Mouse (Mus musculus) kidney, adult 18-20 months (tissue): ENCODE data around the gene Tspan9.

Source experiments
- DNase-seq: peaks from one replicate; pipeline ENCODE4 v3.0.0; 2021

The Tspan9 gene

DNA sequence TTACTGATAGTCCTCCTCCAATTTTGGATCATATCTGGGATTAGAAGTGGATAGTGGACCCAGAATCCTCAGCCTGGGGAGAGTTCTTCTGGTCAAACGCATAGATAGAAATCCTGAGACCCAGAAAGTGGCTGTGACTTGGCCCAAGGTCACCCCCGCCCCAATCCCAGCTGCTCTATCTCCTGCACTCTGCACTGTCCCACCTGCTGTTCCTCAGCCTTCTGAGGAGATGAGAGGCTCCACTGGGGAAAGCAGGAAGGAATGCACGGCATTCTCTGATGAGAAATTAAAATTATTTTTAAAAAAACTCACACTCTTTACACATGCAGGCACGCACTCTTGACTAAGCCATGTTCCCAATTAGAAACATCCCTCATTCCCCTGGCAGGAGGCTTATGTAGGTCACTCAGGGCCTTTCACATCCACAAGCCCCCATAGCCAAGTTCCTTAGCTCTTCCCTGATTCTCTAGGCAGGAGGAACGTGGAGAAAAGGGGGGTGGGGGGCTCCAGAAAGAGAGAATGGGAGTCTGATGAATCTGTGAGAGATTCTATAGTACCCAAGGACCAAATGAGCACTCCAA, 135.3 kb downstream of the Tspan9 start:
- DNase-seq = no peak

DNA sequence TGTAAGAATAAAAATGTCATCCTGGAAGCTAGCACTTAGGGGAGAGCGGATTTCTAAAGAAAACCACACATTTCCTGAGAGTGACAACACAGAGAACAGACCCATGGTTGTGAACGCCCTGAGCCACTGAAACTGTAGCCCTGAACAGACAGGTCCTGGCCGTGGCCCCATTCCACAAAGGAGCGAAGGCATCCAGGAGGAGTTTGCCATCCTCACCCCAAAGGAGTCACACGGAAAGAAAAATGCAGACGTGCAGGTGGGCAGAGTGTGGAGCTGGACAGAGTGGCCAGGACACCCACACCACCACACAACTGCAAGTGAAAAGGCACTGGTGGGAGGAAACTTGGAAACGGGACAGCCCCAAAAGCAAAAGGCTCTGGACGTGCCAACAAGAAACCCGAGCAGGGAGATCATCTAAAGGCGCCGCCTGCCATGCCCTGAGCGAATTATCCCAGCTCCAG, 136.1 kb downstream of the Tspan9 start:
- DNase-seq = peak; percentile 30

DNA sequence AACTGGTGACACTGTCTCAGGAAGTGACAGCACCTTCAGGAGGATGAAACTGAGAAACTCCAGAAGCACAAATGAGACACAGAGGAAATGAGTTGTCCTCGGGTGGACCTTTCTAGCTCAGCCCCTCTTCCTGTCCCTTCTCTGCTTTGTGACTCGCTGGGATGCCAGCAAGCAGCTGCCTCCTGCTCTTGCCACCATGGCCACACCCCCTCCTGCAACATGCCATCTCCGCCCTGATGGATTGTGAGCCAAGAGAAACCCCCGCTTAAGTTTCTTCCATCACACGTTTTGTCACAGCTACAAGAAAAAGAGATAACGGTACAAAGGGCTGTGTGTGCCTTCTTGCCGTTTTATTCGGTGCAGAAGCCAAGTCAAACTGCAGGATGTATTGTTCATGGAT, 137.2 kb downstream of the Tspan9 start:
- no peak for DNase-seq

DNA sequence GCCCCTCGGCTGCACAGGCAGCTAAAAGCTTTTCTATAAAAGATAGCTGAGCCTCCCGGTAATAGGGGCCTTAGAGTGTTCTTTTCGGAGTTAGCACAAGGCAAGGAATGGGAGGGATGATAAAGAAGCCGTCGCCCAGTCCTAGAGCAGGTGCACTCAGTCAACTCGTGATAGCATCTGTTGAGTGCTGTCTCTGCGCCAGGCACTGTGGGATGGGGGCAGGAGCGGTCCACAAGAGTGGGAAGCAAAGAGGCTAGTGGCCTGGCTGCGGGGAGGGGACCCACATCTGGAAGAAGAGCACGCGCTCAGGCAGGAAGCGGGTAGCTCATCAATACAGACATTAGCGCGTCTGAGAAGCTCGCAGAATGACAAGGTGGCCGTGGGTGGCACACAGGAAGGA, 138.8 kb downstream of the Tspan9 start:
- no peak for DNase-seq

DNA sequence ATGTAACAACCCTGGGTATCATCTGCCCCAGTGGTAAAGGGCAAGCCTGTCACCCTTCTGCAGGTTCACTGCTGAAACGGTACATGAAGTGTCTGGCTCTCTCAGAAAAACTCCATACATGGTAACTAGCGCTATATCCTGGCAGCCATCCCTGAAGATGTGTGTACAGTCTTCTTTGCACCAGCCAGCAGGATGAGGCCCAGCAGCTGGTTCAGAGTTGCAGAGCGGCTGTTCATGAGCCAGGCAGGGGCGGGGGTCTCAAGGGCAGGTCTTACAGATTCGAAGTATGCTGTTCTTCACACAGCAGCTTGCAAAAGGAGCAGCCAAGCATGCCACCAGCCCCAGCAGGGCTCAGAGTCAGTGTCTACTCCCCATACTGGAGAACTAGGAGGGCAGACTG, 139.9 kb downstream of the Tspan9 start:
- no peak for DNase-seq

DNA sequence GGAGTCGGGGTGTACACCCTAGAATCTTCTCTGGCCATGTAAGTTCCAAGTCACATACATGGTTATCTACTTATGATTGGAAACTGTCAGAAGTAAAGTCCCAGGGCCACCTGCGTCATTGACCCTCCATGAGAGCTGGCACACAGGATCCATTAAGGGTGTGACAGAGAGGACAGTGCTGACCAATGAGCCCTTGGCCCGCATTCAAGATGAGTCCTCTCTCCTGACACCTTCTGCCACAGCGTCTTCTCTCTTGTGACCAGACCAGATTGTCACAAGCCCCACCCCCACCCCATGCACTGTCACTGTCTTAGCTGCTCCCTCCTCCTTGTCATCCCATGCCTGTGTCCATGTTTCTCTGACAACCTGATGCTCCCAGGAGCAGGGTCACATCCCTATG, 140.7 kb downstream of the Tspan9 start:
- no peak for DNase-seq

DNA sequence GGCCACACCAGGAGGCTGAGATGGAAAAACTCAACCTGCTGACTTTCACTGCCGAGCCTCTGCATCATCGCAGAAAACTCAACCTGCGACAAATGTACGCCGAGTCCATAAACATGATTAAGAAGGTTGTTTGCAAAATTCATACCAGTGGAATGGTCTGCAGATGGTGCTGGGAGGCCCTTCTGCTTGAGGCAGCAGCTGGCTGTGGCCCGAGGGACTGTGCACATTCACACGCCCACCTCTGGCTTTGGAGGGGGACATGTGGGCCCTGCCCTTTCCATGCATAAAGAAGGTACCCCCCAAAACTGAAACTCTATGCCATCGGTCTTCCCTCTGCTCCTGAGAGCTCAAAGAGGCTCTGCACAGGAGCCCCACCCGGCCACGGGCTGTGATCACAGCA, 141.3 kb downstream of the Tspan9 start:
- DNase-seq = no peak

DNA sequence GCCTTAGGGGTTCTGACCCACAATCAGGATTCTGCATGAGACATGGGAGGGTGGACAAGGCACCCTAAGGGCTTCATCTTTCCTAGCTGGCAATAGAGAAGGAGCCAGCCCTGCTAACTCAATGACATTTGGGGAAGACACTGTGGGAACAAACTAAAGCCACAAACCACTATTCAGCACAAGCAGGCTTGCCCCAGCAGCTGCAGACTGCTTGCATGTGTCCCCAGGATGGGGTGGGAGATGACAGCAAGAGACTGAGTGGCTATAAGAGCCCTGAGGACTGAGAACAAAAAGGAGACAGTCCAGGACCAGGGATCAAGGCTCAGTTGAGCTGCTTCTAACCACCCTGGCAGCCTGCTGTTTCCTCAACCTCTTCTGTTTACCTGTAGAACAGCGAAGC, 141.8 kb downstream of the Tspan9 start:
- DNase-seq = no peak

DNA sequence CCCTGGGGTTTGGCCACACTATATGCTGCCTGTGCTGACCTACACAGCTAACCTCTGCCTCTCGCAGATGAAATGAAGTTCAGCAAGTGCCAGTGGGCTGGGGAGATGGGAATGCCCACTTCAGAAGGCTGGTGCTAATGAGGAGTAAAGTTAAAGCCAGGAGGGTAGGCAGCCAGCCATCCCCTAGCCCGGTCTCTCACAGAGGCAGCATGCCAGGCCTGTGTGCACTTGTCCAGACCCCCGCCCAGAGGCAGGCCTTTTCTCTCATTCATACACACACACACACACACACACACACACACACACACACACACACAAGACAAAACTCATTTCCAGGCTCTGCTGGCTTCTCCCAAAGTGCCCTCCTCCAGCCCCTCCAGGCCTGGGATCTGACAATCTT, 142.6 kb downstream of the Tspan9 start:
- no peak for DNase-seq

DNA sequence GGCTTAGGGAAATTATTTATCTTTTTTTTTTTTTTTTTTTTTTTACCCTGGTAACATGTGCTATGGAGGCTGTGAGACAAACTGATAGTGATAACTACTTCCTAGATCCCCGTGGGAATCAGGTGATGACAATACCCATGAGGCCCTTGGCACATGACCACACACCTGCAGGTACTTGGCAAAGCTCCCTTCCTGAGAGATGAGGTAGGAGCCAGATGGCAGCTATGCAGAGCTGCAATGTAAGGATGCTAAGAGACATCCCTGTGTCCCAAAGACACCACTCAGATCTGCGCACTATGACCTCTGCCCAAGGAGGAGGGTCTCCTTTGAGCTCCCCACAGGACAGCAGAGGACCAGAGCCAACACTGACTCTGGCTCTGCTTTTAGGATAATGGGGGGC, 144.3 kb downstream of the Tspan9 start:
- DNase-seq = no peak

DNA sequence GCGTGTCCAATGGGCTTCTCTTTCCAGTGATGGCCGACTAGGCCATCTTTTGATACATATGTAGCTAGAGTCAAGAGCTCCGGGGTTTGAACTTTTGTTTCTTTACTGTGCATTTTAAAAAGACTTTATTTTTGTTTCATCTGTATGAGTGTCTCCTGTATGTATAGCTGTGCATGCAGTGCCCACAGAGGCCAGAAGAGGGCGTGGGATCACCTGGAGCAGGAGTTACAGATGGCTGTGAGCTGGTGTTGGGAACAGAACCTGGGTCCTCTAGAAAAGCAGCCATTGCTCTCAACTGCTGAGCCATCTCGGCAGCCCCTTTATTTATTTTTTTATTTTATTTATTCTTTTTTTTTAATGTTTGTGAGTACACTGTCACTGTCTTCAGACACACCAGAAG, 146.5 kb downstream of the Tspan9 start:
- DNase-seq = no peak

DNA sequence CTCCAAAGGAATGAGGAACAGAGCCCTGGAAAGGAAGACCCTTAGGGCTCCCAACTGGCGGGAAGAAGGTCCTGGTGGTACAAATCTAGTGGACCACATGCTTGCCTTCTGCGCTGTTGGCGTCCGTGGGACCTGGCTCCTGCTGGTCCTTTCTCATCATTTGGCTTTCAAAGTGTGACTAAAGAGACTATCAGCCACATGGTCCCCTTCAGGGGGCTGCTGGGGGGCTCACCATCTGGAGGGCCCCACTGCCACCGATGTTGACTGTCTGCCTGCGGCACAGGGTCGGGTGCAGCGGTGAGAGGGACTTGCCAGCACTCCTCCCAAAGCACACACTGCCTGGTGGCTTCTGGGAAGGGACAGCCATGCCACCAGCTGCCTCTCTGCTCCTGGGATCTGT, 150.4 kb downstream of the Tspan9 start:
- no peak for DNase-seq

DNA sequence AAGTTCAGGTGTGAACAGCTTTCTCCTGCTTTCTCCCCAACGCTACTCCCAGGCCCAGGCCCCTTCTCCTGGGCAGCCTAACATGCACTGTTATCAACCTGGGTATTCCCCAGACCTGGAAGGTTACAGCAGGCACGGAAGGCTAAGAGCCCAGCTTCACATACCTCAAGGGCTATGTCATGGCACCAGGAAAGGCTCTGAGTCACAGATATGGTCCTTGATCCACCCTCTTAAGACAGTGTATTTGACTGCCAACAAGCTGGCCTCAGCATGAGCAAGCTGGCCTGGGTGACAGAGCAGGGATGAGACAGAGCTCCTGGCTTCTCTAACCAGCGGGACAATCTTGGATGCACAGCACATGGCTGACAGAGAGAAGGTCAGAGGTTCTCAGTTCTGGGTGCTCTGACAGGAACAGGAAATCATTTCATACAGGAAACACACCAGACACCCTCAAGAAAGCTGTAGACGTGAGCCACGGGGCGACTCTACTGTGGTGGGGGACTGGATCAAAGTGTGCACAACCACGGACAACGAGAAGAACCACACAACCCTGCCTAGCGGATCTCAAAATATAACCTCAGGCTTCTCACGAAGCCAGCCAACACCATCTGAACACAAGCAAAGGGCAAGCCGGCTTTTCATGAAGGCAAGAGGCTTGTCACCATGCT, 151.8 kb downstream of the Tspan9 start:
- DNase-seq = no peak

DNA sequence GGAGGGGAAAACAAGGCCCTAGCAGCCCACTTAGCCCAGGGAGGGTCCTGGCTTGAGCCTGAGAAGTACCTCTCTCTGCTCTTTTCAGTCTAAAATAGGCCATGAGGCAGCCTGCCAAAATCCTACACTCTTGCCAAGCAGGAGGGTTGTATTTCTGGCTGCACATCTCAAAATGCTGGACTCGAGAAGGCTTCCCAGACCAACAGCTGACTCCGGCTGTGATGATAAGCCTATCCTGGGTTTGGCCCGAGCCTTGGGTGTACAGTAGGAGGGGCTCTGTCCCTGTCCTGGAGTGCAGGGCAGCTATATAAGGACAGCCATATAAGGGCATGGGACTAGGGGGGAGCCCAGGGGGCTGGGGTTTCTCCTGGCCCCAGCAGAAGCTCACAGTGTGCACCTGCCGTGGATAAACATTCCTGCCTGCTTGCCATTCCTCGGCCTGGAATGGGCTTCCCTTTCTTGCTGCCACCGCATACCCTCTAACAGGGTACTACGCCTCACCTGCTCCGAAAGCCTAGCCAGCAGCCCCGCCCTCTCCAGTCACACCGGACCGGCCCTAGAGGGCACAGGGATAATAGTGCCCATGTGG, 153.7 kb downstream of the Tspan9 start:
- peak; percentile 39 for DNase-seq

DNA sequence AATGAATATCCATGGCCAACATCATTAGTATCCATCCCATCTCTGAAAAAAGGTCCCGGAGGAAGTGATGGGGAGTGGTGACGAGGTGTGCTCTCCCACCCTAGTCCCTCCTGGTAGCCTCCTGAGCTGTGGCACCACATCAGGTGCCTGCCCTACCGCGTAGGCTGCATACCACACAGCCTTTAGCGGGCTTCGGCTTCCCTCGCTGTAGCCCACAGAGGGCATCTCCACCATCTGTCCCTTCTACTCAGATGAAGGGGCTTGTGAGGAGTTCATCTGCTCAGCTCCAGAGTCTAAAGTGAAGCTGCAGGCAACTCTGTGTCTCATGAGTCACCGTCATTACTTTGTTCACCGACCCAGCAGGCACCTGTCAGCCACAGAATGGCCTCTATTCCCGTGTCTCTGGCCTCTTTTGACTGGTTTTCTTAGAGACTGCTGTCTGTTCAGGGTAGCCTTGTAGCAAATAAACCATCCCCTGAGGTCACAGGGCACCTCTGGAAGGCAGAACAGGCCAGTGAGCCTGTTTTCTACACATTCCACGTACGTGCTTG, 154.4 kb downstream of the Tspan9 start:
- no peak for DNase-seq

DNA sequence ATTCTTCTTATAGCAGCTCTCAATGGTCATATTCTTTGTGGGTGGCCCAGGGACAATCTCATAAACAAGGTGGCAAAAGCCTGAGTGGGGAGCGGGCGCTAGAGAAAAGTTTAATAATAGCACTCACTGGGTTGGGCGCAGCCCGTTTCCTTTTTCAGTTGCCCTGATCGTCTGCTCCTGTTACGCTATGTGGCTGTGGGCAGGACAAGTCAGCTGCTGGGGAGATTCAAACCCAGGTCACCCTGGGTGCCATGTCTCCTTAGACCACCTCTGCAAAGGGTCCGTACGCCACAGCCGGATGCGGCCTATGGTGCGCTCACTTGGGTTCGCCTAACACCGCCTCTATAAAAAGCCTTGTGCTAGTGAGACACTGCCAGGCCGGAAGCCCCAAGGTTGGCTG, 156.0 kb downstream of the Tspan9 start:
- DNase-seq = no peak

DNA sequence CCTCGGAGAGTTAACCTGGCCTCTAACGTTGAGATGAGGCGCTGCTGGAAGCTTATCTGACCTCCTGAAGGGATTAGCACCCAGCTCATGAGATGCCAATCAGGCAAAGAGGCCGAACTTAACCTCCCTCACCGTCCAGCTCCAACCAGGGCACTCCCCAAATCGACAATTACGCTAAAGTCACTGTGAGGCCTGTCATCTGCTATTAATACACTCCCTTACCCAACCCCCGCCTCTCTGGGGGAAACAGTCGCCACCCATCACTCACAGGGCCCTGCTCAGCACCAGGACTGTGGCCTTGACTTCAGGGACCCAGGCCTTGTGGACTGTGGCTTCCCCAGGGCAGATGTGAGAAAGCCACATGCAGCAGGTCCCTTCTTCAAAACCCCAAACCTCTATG, 157.0 kb downstream of the Tspan9 start:
- DNase-seq = no peak

DNA sequence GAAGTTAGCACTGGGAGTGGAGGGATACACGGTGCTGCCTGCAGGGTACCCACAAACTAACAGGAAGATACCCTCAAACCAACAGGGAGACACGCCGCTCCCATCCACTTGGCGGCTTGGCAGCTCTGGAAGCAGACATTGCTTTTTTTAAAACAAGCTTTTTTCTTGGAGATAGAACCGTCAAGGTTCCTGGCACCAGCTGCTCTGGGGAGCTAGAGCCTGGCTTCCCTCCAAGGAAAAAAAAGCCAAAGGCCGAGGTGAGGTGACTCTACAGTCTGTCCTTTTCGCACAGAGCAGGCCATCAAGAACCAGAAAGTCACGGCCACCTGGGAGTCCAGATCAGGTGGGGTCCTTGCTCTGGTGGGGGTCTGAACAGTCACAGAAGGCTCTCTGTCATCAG, 162.2 kb downstream of the Tspan9 start:
- peak; percentile 50 for DNase-seq

DNA sequence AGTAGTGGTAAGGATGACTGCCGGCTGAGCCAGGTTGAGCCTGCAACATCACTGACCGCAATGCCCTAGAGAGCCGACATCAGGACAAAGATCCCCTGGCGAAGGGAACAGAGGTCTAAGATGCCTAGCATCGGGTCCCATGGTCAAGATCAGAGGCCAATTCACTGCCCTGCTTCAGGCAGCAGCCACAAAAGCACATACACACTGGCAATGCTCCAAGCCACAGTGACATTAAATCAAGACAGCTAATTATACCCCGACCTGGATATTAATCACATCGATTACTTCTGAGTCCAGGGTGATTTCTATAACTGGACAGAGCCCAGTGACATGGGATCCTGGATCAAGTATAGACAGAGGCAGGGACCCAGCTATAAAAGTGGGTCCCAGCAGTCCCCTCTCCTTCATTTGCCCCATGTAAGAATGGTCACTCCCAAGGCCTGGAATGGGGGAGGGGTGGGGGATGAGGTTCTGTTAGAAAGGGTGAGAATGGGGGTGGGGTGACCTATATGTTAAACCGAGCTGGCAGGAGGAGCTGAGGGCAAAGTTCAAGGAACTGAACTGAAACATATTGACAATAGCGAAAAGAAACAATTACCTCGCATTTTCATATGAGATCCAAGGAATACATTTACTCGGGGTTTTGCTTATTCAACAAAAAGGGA, 162.9 kb downstream of the Tspan9 start:
- DNase-seq = no peak

DNA sequence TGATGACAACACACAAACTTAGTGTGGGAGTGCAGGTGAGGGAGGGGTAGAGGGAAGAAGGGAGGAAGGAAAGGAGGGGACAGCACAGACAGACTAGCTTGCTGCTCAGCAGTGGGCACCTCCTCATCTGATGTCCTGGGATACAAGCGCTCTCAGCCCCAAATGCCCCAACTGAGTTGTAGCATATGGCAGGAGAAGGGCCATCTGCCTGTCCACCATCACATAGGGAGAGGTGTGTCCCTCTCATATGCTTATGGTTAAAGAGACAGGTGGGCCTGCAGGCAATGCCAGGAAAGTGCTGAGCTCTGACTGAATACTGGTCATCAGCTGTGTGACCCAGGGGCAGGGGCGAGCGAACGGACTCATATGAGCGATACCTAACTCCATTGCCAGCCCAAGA, 163.6 kb downstream of the Tspan9 start:
- DNase-seq = no peak

DNA sequence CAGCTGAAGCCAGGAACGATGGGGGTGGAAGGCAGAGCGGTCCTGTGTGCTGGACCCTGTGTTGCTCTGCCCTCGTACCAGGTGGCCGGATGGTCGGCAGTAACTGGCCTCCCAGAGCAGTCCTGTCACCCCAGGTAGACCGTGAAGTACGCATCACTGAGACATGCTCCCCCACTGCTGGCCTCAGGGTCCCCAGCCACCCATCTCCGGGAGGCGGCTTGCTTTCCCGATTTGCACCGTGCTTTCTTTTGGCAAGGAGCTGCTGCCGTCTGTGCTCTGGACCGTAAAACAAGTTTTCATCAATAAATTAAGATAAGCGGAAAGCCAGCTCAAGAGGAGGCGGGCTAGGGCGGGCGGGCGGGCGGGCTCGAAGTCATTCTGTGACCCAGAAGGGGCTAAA, 164.5 kb downstream of the Tspan9 start:
- no peak for DNase-seq

DNA sequence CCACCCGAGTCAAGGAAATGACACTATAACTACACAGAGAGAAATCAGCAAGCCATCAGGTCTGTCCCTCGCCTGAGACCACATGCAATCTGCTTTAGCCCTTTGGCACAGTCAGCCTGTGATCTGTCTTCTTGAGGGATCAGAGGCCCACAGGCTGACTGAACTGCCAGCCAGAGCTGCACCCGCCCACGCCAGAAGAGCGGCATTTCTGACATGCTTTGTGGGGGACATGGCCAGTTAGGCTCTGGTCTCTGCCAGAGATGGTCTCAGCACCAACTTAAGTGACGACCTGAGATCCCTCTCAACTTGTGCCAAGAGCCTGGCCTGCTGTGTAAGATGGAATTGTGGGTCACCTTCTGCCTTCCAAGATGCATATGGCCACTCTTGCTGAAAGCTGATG, 166.7 kb downstream of the Tspan9 start:
- no peak for DNase-seq

DNA sequence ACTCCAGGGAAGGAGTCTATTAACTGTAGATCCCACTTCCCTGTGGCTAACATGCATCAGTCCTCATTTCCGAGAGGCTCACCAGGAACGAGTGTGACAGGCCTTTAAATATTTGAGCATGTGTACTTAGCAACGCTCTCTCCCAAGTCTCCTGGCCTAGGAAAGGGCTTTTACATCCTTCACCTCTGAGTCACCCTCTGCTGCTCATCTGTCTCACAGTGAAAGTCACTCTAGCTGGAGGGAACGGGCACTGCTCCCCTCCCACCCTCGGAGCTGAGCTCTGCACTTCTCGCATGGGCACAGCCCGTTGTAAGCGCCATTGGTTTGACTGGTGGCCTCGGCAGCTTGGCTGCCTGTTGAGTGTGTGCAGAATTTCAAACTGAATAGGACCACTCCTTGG, 169.4 kb downstream of the Tspan9 start:
- DNase-seq = no peak

DNA sequence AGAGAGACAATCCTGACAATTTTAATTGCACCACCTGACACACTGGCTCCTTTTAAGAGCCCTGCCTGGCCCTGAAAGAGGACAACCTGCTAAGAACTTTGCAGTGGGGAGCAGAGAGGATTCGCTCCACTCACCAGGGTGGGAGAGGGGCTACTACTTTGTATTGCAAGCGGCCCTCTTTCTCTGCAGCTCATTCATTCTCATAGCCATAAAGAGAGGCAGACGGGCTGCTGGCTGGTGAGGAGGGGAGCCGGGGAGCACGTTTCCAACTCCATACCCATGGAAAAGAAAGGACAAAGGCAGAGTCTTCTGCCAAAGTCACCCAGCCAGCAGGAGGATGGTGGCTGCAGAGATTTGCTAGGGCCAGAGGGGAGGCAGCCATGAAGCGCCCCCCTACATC, 169.8 kb downstream of the Tspan9 start:
- DNase-seq = no peak
